Mouse (Mus musculus): ENCODE results near the gene Vmn1r24.
"Not testable (repeated sequence)": the region's sequence is repeated elsewhere in the genome, so short reads cannot be mapped to it uniquely, and the experiment has no call there.

Vmn1r24 gene

GRCm38 (mm10) chr6:57961403-57961802 lies at the start of gene Vmn1r24:
TSS of gene Vmn1r24 (minus strand) at chr6:57961503.
- DNase-seq (ENCODE audit: low spot score in 2 of 2) = not testable (repeated sequence)

GRCm38 (mm10) chr6:57980710-57981109 lies 19.4 kb upstream of the Vmn1r24 start, which contains the start of gene Vmn1r25:
TSS of gene Vmn1r25 (minus strand) at chr6:57980810.
- no peak for DNase-seq (ENCODE audit: low spot score in 2 of 2)

GRCm38 (mm10) chr6:57926738-57927137 lies 34.6 kb downstream of the Vmn1r24 start, which contains the start of gene Vmn1r23:
TSS of gene Vmn1r23 (minus strand) at chr6:57926838.
- no peak for DNase-seq (ENCODE audit: low spot score in 2 of 2)

DNA sequence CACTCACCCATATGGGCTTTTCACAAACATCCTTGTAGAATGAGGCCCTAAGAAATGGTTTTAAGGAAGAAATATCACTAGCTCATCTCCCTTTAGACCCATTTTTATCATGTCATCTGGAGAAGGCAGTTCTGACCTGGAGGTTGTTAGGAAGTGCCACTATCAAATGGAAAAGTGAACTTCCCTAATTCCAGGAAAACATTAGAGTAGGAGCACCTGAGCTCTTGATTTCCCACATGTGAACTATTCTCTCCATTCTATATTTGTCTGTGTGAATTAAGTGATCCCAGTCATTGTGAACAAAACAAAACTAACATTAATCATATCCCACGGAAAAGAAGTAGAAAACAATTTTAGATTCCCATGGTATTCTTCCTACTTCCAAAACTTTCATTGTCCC lies 53.4 kb downstream of the Vmn1r24 start, which contains the start of gene Vmn1r22:
Gene Vmn1r22, minus strand, starts transcription at position 101 of the 400 bp plus-strand sequence.
- no peak for DNase-seq (ENCODE audit: low spot score in 2 of 2)
